20 mouse cellular contexts compared by ENCODE assay signal in the genomic region with DNA sequence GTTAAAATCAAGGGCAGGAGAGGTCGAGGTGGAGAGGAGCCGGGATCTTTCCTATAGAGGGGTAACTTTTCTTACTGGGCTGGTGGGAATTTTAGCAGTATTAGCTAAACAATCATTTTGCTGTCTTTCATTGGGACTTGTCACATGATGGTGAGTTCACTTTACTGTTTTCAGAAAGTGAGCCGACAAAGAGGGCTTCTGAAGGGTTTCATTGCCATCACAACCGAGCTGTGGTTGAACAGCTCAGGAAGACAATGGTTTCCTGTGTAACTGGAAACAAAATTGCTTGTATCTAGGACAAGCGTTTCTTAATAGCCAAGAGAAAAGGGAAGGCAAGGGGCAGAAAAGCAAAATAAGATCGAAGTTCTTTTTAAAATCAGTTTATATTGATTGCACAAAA. TPM values are rescaled to one million over a fixed set of nuclear protein-coding genes. Genes with fewer than 3 reads are reported as not detected.
DNase-seq lines count a peak whose midpoint lies in the region; ATAC-seq and TF ChIP-seq lines count a peak whose summit lies in the region.
"Had no signal": no experiment of that assay in that cellular context is flagged by ENCODE, and none has a peak within 500 bp of the region (broad histone marks: within the 10 kb centered on the region; RNA-seq: fewer than 3 reads in every experiment).

No protein-coding gene starts in this region.

- WGBS in midbrain, postnatal 0 days: 74% methylated on average over 6 of the region's 6 CpGs

- H3K9me3 ChIP-seq in midbrain, postnatal 0 days (ENCODE audit: low read length): no peaks in the 10 kb centered on the region
- H3K9me3 ChIP-seq: G1E; hindbrain, embryonic 15.5 days; midbrain, embryonic 15.5 days; neural tube, embryonic 12.5 days had no signal

- no peaks in the 10 kb centered on the region; the same call in 1 of the 2 replicates for H3K4me1 ChIP-seq in midbrain, postnatal 0 days (ENCODE audit: insufficient read depth, low read length)
- H3K4me1 ChIP-seq: hindbrain, embryonic 15.5 days; midbrain, embryonic 15.5 days; neural tube, embryonic 12.5 days had no signal

- TF ChIP-seq CTCF in midbrain, postnatal 0 days (IDR thresholded peaks at IDR 0.05): no peak

- H3K4me3 ChIP-seq in midbrain, postnatal 0 days (ENCODE audit: low read depth, low read length): no peak overlapping the region
- H3K4me3 ChIP-seq: hindbrain, embryonic 15.5 days; midbrain, embryonic 15.5 days; neural tube, embryonic 12.5 days had no signal

- H3K36me3 ChIP-seq in midbrain, postnatal 0 days (ENCODE audit: insufficient read depth, low read length): no peaks in the 10 kb centered on the region
- H3K36me3 ChIP-seq: G1E; hindbrain, embryonic 15.5 days; midbrain, embryonic 15.5 days; neural tube, embryonic 12.5 days had no signal

- DNase-seq in CD4-positive, CD25-positive, alpha-beta regulatory T cell, adult 2 months (ENCODE audit: low read depth, low spot score): peak; percentile 16
- peak; percentile 6 for DNase-seq in retina, postnatal 1 day
- no peak for DNase-seq in retina, embryonic 14.5 days (ENCODE audit: low spot score)
- peak; percentile 28 for DNase-seq in naive thymus-derived CD4-positive, alpha-beta T cell, adult 2 months (ENCODE audit: low read depth)
- no peak for DNase-seq in heart, postnatal 14 days
- no peak for DNase-seq in midbrain, postnatal 0 days (ENCODE audit: low spot score)
- DNase-seq: adrenal gland, postnatal 25 days; gastrocnemius, postnatal 25 days; kidney, adult 8-10 months had no signal

- intact Hi-C loops in heart, postnatal 14 days (cut with DNase I): no loop called here

- H3K4me2 ChIP-seq in midbrain, postnatal 0 days (ENCODE audit: low read depth, low read length, poor library complexity, severe bottlenecking): no peak overlapping the region
- H3K4me2 ChIP-seq: hindbrain, embryonic 15.5 days; midbrain, embryonic 15.5 days; neural tube, embryonic 12.5 days had no signal

- H3K27ac ChIP-seq in midbrain, postnatal 0 days (ENCODE audit: low read depth, low read length): no peak overlapping the region
- H3K27ac ChIP-seq: hindbrain, embryonic 15.5 days; midbrain, embryonic 15.5 days; neural tube, embryonic 12.5 days had no signal

- ATAC-seq in CD4-positive, CD25-positive, alpha-beta regulatory T cell, adult 4 months: no peak
- peak; percentile 57 for ATAC-seq in common myeloid progenitor, adult 5-6 weeks (replicated peaks; ENCODE audit: low read depth, poor library complexity, severe bottlenecking)
- no peak for ATAC-seq in midbrain, postnatal 0 days (ENCODE audit: low FRiP score)
- ATAC-seq: forebrain, embryonic 16.5 days; midbrain, embryonic 15.5 days had no signal

- no peaks in the 10 kb centered on the region for H3K27me3 ChIP-seq in midbrain, postnatal 0 days (ENCODE audit: insufficient read depth, low read length)
- H3K27me3 ChIP-seq: hindbrain, embryonic 15.5 days; midbrain, embryonic 15.5 days; neural tube, embryonic 12.5 days had no signal

- no peak overlapping the region for H3K9ac ChIP-seq in midbrain, postnatal 0 days (replicated peaks; ENCODE audit: low read length, poor library complexity, severe bottlenecking)
- H3K9ac ChIP-seq: hindbrain, embryonic 15.5 days; midbrain, embryonic 15.5 days; neural tube, embryonic 12.5 days had no signal

RNA-seq across cellular contexts. Expression of gene Serpinb1a, which starts 17.7 kb away (rescaled TPM):
- 10 to 100 TPM; 12.7 to 13.2 TPM for polyA plus RNA-seq in CD4-positive, CD25-positive, alpha-beta regulatory T cell, adult 4 months (2017; shearing (Covaris generic))
- total RNA-seq in common myeloid progenitor, adult 5-6 weeks (2017): 219 and 222 TPM in 2 replicates
- 1 to 10 TPM; 7.4 to 8.4 TPM for total RNA-seq in heart, postnatal 14 days (2021)
- total RNA-seq in midbrain, postnatal 0 days (2014; rRNA removed): 2.0 and 4.3 TPM in 2 replicates
- polyA plus RNA-seq in midbrain, postnatal 0 days (2015; fragmentation: Nextera tagmentation; extraction: Ambion mirVana): 4.3 and 4.9 TPM in 2 replicates
- polyA plus RNA-seq: G1E had no signal

RNA-seq across cellular contexts. Expression of gene D930007J09Rik, which starts 30.6 kb away (rescaled TPM):
- polyA plus RNA-seq in CD4-positive, CD25-positive, alpha-beta regulatory T cell, adult 4 months (2017; shearing (Covaris generic)): not detected
- total RNA-seq in common myeloid progenitor, adult 5-6 weeks (2017): not detected in 2 replicates
- under 1 TPM in 1 of 2 experiments, not detected in 1; 0.86 TPM for total RNA-seq in heart, postnatal 14 days (2021)
- not detected in 2 replicates for total RNA-seq in midbrain, postnatal 0 days (2014; rRNA removed)
- polyA plus RNA-seq in midbrain, postnatal 0 days (2015; fragmentation: Nextera tagmentation; extraction: Ambion mirVana): not detected in 2 replicates
- total RNA-seq: adrenal gland, postnatal 25 days; G1E; gastrocnemius, postnatal 25 days; liver, adult 2 months had no signal
- polyA plus RNA-seq: forebrain, embryonic 16.5 days; G1E; heart, embryonic 16.5 days; hindbrain, embryonic 15.5 days; liver, adult 2 months; lung, embryonic 16.5 days; midbrain, embryonic 15.5 days; neural tube, embryonic 12.5 days; small intestine, adult 2 months had no signal

RNA-seq across cellular contexts. Expression of gene Wrnip1, which starts 31.4 kb away (rescaled TPM):
- polyA plus RNA-seq in CD4-positive, CD25-positive, alpha-beta regulatory T cell, adult 4 months (2017; shearing (Covaris generic)): 10 to 100 TPM in 1 of 2 experiments, 1 to 10 TPM in 1; 6.7 to 12.1 TPM
- total RNA-seq in common myeloid progenitor, adult 5-6 weeks (2017): 33.5 and 34.9 TPM in 2 replicates
- 10 to 100 TPM; 24.3 to 27.8 TPM for total RNA-seq in heart, postnatal 14 days (2021)
- total RNA-seq in midbrain, postnatal 0 days (2014; rRNA removed): 73.8 and 84.0 TPM in 2 replicates
- 31.2 and 33.6 TPM in 2 replicates for polyA plus RNA-seq in midbrain, postnatal 0 days (2015; fragmentation: Nextera tagmentation; extraction: Ambion mirVana)

RNA-seq across cellular contexts. Expression of gene Mylk4, which starts 49.5 kb away (rescaled TPM):
- not detected for polyA plus RNA-seq in CD4-positive, CD25-positive, alpha-beta regulatory T cell, adult 4 months (2017; shearing (Covaris generic))
- total RNA-seq in common myeloid progenitor, adult 5-6 weeks (2017): not detected in 2 replicates
- 100 to 1,000 TPM; 173 to 219 TPM for total RNA-seq in heart, postnatal 14 days (2021)
- 0.14 TPM in 1 of 2 replicates, not detected in the other for total RNA-seq in midbrain, postnatal 0 days (2014; rRNA removed)
- 0.05 and 0.31 TPM in 2 replicates for polyA plus RNA-seq in midbrain, postnatal 0 days (2015; fragmentation: Nextera tagmentation; extraction: Ambion mirVana)
- polyA plus RNA-seq: forebrain, embryonic 16.5 days; G1E; liver, adult 2 months; small intestine, adult 2 months had no signal

Comparison
In these comparisons a context has a peak if more than half of its experiments do, and no peak if none do; other contexts are left out.
1. DNase-seq: peak in CD4-positive, CD25-positive, alpha-beta regulatory T cell, adult 2 months (single experiment), retina, postnatal 1 day (single experiment) and naive thymus-derived CD4-positive, alpha-beta T cell, adult 2 months (single experiment); none in retina, embryonic 14.5 days (single experiment), heart, postnatal 14 days (0 of 2) and midbrain, postnatal 0 days (single experiment).
2. RNA of gene Serpinb1a, which starts 17.7 kb away (total RNA-seq): 219 to 222 TPM in common myeloid progenitor, adult 5-6 weeks; 7.4 to 8.4 TPM in heart, postnatal 14 days and 2.0 to 4.3 TPM in midbrain, postnatal 0 days; every median in the first group is over 10 times any median in the second.